Mouse (Mus musculus) gastrocnemius, adult 8-10 months (tissue): ENCODE measurements around the gene Prickle1. TPM values are rescaled to one million over a fixed set of nuclear protein-coding genes. Genes with fewer than 3 reads are reported as not detected.

ENCODE experiments used
- total RNA-seq, 4 experiments: library from RNA; stranded (reverse); gene quantifications; 2 replicates each; pipeline ENCODE4 v1.2.4; 2022

Gene Prickle1
- total RNA-seq, 4 experiments from 2014 or later: 2.6 to 4.0 (median 3.5) TPM

Other genes starting within 250 kb of the Prickle1 start
- gene Zcrb1, start 197.6 kb downstream of the Prickle1 start, total RNA-seq: 100 to 1,000 TPM; 122 to 143 (median 127) TPM
- 10 to 100 TPM; 12.7 to 15.5 (median 14.8) TPM for gene Pphln1, start 197.5 kb downstream of the Prickle1 start, total RNA-seq